Mouse (Mus musculus): Measurements from ENCODE around the gene Mapkapk2.
A peak's percentile ranks its signal among the peaks of the same experiment; 100 is the strongest.

DNA sequence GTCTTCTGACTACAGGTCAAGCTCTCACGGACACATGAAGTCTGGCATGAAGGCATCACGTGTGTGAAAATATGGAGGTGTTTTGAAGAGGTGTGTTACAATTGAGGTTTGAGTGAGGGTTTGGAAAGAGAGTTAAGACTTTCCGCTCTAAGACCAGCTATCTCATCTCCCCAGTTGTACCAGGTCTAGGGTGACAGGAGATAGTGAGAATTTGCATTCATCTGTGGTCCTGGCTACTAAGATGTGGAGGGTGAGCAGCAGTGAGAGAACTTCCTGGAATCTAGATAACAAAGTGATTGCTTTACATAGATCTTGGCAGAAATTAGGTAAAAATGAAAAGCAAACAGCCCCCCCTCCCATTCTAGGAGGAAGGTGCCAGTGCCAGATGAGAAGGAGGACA, 68.4 kb downstream of the Mapkapk2 start:
- TF ChIP-seq CTCF (IDR thresholded peaks at IDR 0.05 in 2 of 3, conservative IDR thresholded peaks at IDR 0.05 in 1 of 3; ENCODE audit: control insufficient read depth in 1 of 3, insufficient read depth in 1 of 3, low read depth in 2 of 3, low read length in 3 of 3, poor library complexity in 1 of 3, severe bottlenecking in 1 of 3): no peak
- TF ChIP-seq EP300 (IDR thresholded peaks at IDR 0.05; ENCODE audit: low read depth in 1 of 2, low read length in 2 of 2): peak; percentile 40 to 50; a peak in 3 of 4 replicates
- TF ChIP-seq MEF2A (IDR thresholded peaks at IDR 0.05; ENCODE audit: extremely low read depth, insufficient replicate concordance, low read depth, low read length, poor library complexity, severe bottlenecking): no peak
- TF ChIP-seq ZC3H11A (IDR thresholded peaks at IDR 0.05; ENCODE audit: low read depth, low read length): no peak
- no peak for TF ChIP-seq CHD1 (IDR thresholded peaks at IDR 0.05; ENCODE audit: low read depth, low read length)
- TF ChIP-seq TAL1 (IDR thresholded peaks at IDR 0.05; ENCODE audit: low read length): no peak
